Mouse (Mus musculus): Measurements from ENCODE around the gene Ermp1.

GRCm38 (mm10) chr19:29610907-29611306 lies 37.3 kb downstream of the Ermp1 start:
- TF ChIP-seq CTCF (IDR thresholded peaks at IDR 0.05; ENCODE audit: low read depth) (no peak), EP300 (IDR thresholded peaks at IDR 0.05; ENCODE audit: low read depth) (peak; percentile 73)

Measured in liver, postnatal 0 days (tissue).